Mouse (Mus musculus) urinary bladder, postnatal 4 days (tissue): Measurements from ENCODE around the gene Fen1.

Source experiments
- DNase-seq, 2 experiments: peaks; one replicate each; pipeline ENCODE4 v3.0.0; 2021 to 2022; ENCODE audit warnings: low spot score in 2 of 2

Gene Fen1

DNA sequence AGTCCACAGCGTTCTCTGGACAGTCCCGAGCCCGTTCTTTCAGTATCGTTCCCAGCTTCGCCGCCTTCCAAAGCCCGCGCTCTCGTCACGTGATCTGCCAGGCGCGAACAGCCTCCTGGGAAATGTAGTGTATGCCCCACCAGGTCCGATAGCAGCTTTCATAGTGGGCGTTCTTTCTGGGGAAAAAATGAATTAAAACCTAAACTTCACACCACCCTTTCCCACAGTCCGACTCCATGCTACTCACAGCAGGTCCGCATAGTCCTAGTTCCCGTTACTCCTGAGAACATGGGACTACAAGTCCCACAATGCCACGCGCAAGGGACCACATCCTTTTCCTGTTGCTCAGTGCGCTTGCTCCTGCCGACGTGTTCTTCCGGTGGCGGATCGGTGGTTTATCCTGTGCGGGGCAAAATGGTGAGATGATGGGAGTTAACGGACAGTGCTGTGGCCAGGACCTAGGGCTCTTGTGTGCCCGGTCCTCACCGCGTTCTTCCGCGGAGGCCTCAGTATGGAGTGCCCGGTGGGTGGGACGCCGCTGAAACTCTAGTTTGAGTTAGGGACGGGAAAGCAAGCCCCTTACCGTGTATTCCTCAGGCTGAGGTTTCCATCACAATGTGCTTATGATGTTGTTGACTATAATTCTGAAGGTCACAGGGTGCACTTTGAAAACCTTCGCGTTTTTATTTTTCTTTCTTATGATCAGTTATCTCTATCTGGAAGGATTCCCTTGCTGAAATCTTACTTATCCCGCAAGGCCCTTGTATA lies at the start of gene Fen1, which contains the start of gene Tmem258:
Fen1 (minus strand) TSS at position 322 of the 768 bp plus-strand sequence.
Tmem258 (plus strand) TSS at position 167 of the 768 bp plus-strand sequence.
- peak; percentile 83 to 90 for DNase-seq

DNA sequence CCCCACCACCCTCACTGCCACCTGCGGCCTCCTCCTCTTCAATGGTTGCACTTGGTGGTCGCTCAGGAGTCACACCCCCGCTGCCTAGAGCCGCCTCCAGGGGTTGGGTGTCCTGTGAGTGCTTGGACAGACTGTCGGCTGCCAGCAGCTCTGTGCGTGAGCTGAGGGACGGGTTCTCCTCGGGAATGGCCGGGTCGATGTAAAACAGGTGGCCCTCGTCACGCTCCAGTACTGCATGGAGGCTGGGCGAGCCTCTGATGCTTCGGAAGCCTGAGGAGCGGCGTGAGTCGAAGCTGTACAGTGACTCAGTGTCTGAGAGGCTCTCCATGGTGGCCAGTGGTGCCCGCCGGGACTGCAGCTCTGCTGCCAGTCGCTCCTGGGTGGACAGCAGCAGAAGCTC lies 44.2 kb upstream of the Fen1 start:
- no peak for DNase-seq

DNA sequence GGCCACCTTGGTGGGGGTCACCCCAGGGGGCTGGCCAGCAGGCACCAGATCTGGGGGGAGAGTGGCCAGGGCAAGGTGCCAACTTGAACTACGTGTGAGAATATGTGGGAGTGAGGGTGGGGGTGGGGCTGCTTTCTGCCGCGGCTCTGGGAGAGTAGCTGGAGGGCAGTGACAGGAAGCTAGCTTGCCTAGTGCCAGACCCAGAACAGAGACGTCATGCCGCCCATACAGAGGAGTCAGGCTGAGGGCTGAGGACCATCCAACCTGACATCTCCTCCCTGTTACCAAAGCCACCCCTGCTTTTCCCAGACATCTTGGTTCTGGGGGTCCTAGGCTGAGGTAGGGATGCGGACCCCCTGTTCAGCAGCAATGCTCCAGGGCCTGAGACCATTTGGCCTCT lies 43.2 kb upstream of the Fen1 start:
- no peak for DNase-seq

- DNase-seq: no peak
These were observed 40.2 kb upstream of the Fen1 start for GRCm38 (mm10) chr19:10244183-10244582.

DNA sequence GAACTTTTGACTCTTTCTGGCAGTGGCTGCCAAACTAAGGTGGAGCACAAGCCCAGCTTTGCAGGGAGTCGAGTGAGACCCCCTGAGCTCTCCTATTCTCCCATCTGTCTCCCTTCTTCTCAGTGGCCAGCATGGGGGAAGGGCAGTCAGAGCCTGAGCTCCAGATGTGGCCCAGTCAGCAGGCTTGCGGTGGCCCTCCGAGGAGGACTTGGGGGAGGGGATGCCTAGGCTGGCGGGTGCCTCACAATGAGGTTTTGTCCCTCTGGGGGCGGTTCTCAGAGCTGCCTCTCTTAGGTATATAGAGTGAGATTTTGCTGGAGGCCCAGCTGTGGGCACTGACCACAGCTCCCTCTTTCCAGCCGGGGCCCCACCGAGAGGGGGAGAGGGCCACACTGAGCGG lies 38.9 kb upstream of the Fen1 start:
- DNase-seq: no peak

DNA sequence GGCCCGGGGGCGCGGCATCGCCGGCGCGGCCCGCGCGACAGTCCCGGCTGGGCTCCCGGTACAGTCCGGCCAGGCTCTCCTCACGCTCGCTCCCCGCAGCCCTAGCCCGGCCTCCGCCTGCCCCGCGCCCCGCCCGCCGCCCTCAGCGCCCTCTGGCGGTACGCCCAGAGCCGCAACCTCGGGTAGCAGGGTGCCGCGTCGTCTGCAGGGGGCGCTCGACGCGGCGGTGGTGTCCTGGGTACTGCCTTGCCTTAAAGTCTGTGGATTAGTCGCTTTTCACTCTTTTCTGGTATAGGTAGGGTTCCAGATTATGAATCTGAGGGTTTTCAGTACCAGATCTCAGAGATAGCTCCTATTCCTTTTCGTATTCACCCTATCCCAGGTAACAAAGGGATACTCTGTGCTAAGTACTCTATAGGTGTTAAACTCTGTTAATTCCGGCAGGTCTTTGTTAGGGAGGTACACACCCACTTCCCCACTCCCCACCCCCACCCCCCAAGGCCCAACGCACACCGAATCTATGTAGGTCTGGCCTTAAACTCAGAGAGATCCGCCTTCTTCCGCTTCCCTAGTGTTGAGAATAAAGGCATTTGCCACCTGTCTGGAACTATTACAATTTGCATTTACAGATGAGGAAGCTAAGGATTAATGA lies 36.8 kb upstream of the Fen1 start, which contains the start of gene Myrf:
Myrf (minus strand) TSS at position 95 of the 652 bp plus-strand sequence.
- peak; percentile 74 to 85 for DNase-seq

DNA sequence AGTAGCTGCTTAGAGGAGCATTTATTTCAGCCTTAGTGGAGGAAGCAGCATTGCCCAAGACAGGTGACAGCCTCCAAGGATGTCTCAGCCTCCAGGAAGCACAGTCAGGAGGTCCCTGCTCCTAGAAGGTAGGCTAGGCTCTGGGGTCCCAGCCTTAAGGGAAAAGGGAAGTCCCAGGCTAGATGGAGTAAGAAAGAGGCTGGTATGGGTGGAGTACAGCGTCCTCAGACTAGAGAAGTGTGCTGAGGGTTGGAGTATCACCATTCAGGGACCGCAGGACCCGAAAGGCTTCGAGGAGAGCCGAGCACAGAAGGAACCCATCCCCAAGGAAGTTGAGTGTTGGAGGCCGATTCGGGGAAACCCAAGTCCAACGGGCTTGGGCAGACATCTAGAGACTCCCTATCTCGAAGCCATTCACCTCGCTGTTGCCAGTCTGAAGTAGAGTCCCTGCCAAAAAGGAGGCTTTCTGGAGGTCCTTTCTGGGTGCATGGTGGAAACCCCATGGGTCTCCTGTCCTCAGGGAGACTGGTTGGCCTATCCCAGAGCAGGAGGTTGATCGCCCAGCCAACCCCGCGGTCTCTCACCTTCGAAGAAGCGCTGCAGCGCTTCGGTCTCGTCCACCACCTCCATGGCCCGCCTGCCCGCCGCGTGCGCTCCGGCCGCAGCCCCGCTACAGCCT lies 36.1 kb upstream of the Fen1 start:
- no peak for DNase-seq

DNA sequence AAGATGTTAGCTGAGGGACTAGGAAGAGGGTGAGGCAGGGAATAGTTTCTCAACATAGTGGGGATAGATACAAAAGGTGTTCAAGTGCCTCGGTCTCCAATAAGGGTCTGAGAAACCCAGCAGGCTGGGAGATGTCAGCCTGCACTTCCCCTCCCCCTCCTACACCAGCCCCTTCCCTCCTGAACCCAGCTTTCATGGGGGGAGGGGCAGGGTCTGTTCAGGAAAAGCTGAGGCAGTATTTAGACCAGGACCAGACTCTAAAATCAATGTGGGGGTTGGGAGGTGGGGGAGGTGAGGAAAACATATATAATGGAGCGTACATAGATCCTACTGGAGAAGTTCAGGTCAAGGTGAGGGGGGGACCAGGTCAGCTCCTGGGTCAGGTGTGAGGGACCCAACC lies 35.5 kb upstream of the Fen1 start:
- DNase-seq: no peak

GRCm38 (mm10) chr19:10238477-10238876 lies 34.5 kb upstream of the Fen1 start:
- DNase-seq: no peak

DNA sequence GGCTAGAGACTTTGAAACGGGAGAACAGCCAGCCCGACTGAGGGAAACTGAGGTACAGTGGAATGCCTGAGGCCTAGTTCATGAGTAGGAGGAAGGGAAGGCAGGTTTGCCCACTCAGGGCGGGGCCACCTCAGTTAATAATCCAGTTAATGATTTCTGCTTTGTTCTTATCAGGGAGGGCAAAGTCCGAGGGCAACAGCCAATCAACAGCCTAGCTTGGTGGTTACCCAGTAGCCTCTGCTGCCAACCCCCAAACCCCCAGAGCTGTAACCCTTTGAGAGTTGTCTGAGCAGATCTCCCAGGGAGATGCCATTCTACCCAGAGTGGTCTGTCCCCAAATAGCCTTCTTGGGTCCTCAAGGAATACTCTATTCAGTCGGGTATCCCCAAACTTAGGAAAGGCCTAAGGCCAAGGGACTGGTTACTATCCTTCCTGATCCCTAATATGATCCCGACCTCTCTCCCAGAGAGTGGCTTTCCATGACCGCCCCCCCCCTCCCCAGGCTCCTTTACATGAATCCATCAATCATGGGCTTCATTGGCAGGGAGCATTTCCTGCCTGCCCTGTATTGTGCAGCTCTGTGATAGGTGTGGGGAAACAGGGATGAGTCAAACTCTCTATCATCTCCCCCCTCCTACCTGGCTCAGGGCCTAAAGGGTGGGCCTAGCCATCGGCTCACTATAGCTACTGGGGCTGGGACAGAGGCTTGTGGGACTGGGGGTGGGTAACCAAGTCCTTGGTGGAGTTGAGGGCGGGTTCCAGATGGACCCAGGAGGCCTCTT lies 32.0 kb upstream of the Fen1 start:
- DNase-seq: no peak

DNA sequence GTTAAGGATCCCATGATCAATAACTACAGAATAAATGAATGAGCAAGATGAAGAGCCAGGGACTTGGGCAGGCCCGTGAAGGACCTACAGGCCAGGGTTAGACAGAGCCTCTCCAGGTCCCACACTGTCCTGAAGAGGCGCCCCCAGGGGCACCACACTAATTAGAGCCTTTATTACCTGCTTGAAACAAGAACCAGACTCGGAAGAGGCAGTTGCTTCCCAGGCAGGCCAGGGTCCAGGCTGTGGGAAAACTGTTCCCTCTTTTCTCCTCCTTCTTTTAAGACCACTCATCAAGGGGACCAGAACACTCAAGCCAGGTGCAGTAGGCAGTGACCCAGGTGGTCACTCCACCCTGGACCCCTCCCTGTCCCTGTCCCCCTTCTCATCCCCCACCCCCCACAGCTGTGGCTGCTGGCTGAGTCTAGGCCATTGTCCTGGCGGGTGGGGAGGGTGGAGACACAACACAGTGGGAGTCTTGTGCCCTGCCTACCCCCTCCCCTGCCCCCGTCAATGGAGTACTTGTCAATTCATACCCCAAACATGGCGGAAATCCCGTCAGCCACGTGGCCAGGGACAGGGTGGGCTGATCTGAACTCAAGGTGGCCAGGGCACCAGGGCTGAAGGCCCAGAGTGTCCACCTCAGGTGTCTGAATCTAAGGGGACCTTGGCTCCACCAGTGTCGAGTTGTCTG lies 28.5 kb upstream of the Fen1 start:
- DNase-seq: no peak

DNA sequence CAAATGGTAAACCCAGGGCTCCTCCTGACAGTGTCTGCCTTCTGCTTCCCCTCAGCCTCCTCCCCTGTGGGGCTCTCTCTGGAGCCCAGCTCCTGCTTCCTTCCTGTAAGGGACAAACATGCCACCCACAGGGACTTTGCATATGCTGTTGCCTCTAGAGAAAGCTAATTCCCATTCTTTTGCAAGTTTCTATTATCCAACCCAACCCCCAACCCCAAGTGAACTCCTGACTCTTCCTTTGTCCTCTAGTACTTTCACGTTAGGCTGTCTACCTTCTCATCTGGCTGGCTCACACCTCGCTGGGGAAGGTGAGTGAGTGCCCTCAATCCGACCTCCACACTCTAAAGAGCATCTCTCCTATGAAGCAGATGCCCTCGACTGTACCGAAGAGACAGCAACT lies 27.9 kb upstream of the Fen1 start:
- no peak for DNase-seq

- no peak for DNase-seq
These were observed 27.0 kb upstream of the Fen1 start for GRCm38 (mm10) chr19:10231016-10231415.

DNA sequence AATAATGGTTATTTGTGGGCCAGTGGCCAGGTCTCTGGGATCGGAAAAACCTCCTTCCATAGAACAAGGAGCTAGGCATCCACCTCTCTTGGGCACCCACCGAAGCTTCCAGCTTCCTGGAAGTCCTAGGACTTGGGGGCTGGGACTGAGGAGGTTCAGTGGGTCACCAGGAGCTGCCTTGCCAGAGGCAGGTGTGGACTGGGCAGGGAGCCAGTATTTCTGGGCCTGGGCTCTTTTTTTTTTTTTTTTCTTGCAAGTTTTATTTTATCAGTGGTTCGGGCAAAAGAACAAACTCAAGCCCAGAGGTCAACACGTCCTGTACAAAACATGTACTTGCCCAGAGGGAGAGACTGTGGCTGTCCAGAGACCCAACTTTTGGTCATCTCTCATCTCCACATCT lies 21.8 kb upstream of the Fen1 start:
- no peak for DNase-seq

GRCm38 (mm10) chr19:10224637-10225453 lies 20.9 kb upstream of the Fen1 start:
- DNase-seq: no peak

DNA sequence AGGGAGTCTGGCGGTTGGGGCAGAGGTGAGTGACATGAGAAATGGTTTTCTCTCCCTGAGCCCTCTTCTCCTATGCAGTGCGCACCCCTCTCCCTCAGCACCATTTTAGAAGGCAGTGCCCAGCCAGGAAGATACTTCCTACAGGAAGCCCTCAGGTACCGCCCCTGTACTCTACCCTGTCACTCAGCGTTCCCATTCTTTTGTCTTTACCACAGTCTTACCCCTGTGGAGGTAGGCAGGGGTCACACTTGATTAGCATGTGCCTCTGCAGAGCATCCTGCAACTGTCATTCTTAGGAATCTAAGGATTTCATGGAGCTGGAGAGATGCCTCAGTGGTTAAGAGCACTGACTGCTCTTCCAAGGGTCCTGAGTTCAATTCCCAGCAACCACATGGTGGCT lies 19.6 kb upstream of the Fen1 start:
- DNase-seq: no peak

DNA sequence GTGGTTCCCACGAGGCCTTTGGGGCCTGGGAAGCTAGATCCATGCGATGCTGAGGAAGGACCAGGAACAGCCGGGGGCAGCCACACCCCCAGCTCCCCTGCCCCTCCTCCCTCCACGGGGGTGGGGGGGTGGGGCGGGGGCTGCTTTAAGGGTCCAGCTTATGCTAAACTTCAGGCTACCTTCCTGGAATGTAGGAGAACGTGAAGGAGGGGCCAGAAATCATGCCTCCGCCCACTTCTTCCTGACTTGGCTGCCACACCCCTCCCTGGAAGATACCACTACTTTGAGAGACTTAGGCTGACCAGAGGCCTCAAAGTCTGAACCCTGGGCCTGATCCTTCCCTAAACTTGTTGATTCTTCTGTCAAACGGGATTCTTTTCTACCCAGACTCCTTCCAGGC lies 18.7 kb upstream of the Fen1 start:
- no peak for DNase-seq

DNA sequence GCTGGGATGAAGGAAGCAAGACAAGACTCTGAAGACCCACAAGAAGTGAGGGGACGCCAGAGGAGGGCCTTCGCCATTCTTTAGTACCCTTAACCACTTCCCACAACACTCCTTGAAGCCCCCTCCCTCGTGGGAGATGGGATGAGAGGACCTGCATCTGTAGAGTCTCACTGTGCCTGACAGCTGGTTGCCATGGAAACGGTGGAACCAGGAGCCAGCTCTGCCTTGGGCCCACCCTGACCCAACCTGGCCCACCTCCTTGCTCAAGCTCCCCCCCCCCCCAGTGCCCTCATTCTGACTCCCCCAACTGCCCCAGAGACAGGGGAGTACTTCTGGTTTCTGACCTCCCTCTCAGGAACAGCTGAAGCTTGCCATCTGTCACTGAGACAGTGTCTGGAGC lies 17.6 kb upstream of the Fen1 start:
- no peak for DNase-seq

DNA sequence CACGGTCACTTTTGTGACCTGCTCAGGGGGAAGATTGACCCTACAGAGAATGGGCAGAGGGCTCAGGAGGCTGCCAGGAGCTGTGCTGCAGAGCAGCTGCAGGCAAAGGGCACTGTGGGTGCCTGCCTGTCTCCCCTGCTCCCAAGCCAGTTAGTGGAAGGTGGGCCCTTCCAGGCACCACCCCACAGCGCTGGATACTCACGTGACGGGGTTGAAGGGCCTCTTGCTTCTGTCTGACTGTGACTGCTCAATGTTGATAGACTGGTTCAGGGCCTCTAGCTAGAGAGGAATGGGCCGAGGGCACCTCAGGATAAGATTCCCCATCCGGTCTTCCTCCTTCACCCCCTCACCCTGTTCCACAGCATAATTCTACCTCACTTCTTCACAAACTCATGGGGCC lies 15.6 kb upstream of the Fen1 start:
- no peak for DNase-seq

DNA sequence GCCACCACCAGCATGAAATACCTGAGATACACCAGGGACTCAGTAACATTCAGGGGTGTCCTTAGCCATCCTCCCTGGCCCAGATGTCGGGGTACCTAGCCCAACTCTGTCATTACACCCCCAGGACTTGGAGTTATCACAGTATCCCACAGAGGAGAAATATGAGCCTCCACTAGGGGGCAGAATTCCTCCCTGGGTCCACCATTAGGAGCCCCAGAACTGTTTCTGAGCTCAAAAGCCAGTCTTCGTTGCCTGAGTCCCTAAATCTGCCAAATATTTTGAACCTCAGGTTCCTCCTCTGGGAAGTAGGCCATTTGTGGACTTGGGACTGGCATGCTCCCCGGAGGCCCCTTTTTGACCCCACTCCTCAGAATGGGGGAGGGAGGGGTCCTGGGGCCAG lies 15.1 kb upstream of the Fen1 start:
- DNase-seq: no peak

GRCm38 (mm10) chr19:10216101-10216500 lies 12.1 kb upstream of the Fen1 start:
- no peak for DNase-seq
